Mouse (Mus musculus): ENCODE data around the gene Mt3.
A peak's percentile ranks its signal among the peaks of the same experiment; 100 is the strongest.
"Not testable (repeated sequence)": the region's sequence is repeated elsewhere in the genome, so short reads cannot be mapped to it uniquely, and the experiment has no call there.

Mt3 gene

GRCm38 (mm10) chr8:94152513-94153300 lies at the start of gene Mt3:
Gene Mt3, plus strand, starts transcription at chr8:94152607.
- DNase-seq, result peak; percentile 88 to 90

- DNase-seq, result no peak
Observed at GRCm38 (mm10) chr8:94104146-94104545, 48.3 kb upstream of the Mt3 start.

GRCm38 (mm10) chr8:94107871-94108270 lies 44.5 kb upstream of the Mt3 start:
- DNase-seq, result no peak

- no peak for DNase-seq
Observed at GRCm38 (mm10) chr8:94109396-94109795, 43.0 kb upstream of the Mt3 start.

GRCm38 (mm10) chr8:94109835-94110234 lies 42.6 kb upstream of the Mt3 start:
- no peak for DNase-seq

- no peak for DNase-seq
Observed at GRCm38 (mm10) chr8:94110526-94111177, 41.8 kb upstream of the Mt3 start.

GRCm38 (mm10) chr8:94113435-94113834 lies 39.0 kb upstream of the Mt3 start:
- no peak for DNase-seq

- no peak for DNase-seq
Observed at GRCm38 (mm10) chr8:94113972-94114371, 38.4 kb upstream of the Mt3 start.

GRCm38 (mm10) chr8:94118776-94119430 lies 33.5 kb upstream of the Mt3 start:
- peak; percentile 8 to 15 for DNase-seq

- DNase-seq, result no peak
Observed at GRCm38 (mm10) chr8:94121625-94122024, 30.8 kb upstream of the Mt3 start.

GRCm38 (mm10) chr8:94122711-94123468 lies 29.5 kb upstream of the Mt3 start:
- DNase-seq, result no peak

- DNase-seq, result no peak
Observed at GRCm38 (mm10) chr8:94127711-94128110, 24.7 kb upstream of the Mt3 start.

- no peak for DNase-seq
Observed at GRCm38 (mm10) chr8:94129133-94129789, 23.1 kb upstream of the Mt3 start.

GRCm38 (mm10) chr8:94130126-94130525 lies 22.3 kb upstream of the Mt3 start:
- DNase-seq, result no peak

GRCm38 (mm10) chr8:94132096-94132495 lies 20.3 kb upstream of the Mt3 start:
- no peak for DNase-seq

GRCm38 (mm10) chr8:94134601-94135000 lies 17.8 kb upstream of the Mt3 start:
- not testable (repeated sequence) for DNase-seq

GRCm38 (mm10) chr8:94135556-94135955 lies 16.9 kb upstream of the Mt3 start:
- DNase-seq, result no peak

GRCm38 (mm10) chr8:94136192-94136591 lies 16.2 kb upstream of the Mt3 start:
- DNase-seq, result no peak

GRCm38 (mm10) chr8:94136933-94137332 lies 15.5 kb upstream of the Mt3 start, which contains the start of gene Mt4:
Gene Mt4, plus strand, starts transcription at chr8:94137197.
- no peak for DNase-seq

- DNase-seq, result no peak
Observed at GRCm38 (mm10) chr8:94140266-94140795, 12.1 kb upstream of the Mt3 start.

- DNase-seq, result no peak
Observed at GRCm38 (mm10) chr8:94148236-94148635, 4.2 kb upstream of the Mt3 start.

- DNase-seq, result no peak
Observed at GRCm38 (mm10) chr8:94150925-94151324, 1.5 kb upstream of the Mt3 start.
